Comparison of ENCODE assay signal across 9 mouse cellular contexts in genomic region chr4:63019428-63019858, GRCm38 (mm10). TPM values are rescaled to one million over a fixed set of nuclear protein-coding genes. Genes with fewer than 3 reads are reported as not detected.
DNase-seq lines count a peak whose midpoint lies in the region; ATAC-seq lines count a peak whose summit lies in the region.
"Had no signal": no experiment of that assay in that cellular context is flagged by ENCODE, and none has a peak within 500 bp of the region (broad histone marks: within the 10 kb centered on the region; RNA-seq: fewer than 3 reads in every experiment).

No protein-coding gene starts in this region.

- H3K9ac ChIP-seq in embryonic facial prominence, embryonic 11.5 days (replicated peaks; ENCODE audit: low read length), result no peak overlapping the region
- no peak overlapping the region for H3K9ac ChIP-seq in limb, embryonic 15.5 days
- H3K9ac ChIP-seq: neural tube, embryonic 12.5 days had no signal

- 77% methylated on average over 4 of the region's 4 CpGs for WGBS in embryonic facial prominence, embryonic 11.5 days
- WGBS in embryonic facial prominence, embryonic 10.5 days, result 77% methylated on average over 4 of the region's 4 CpGs
- WGBS in limb, embryonic 15.5 days, result 69% methylated on average over 4 of the region's 4 CpGs

- no peak overlapping the region for H3K4me2 ChIP-seq in embryonic facial prominence, embryonic 11.5 days (ENCODE audit: low read depth, low read length)
- no peak overlapping the region for H3K4me2 ChIP-seq in limb, embryonic 15.5 days
- H3K4me2 ChIP-seq: neural tube, embryonic 12.5 days had no signal

- H3K4me3 ChIP-seq in embryonic facial prominence, embryonic 11.5 days (ENCODE audit: low read depth, low read length), result no peak overlapping the region
- no peak overlapping the region for H3K4me3 ChIP-seq in embryonic facial prominence, embryonic 10.5 days
- H3K4me3 ChIP-seq in limb, embryonic 15.5 days, result no peak overlapping the region
- H3K4me3 ChIP-seq: neural tube, embryonic 12.5 days had no signal

- no peak overlapping the region for H3K27ac ChIP-seq in embryonic facial prominence, embryonic 11.5 days (replicated peaks; ENCODE audit: low read depth, low read length)
- H3K27ac ChIP-seq in embryonic facial prominence, embryonic 10.5 days (replicated peaks), result no peak overlapping the region
- H3K27ac ChIP-seq in limb, embryonic 15.5 days, result no peak overlapping the region
- H3K27ac ChIP-seq: neural tube, embryonic 12.5 days had no signal

- no peaks in the 10 kb centered on the region for H3K9me3 ChIP-seq in embryonic facial prominence, embryonic 11.5 days (replicated peaks; ENCODE audit: control insufficient read depth, low read length)
- no peaks in the 10 kb centered on the region for H3K9me3 ChIP-seq in embryonic facial prominence, embryonic 10.5 days
- H3K9me3 ChIP-seq in limb, embryonic 15.5 days, result no peaks in the 10 kb centered on the region
- H3K9me3 ChIP-seq: neural tube, embryonic 12.5 days had no signal

- no peaks in the 10 kb centered on the region for H3K36me3 ChIP-seq in embryonic facial prominence, embryonic 11.5 days (replicated peaks; ENCODE audit: control insufficient read depth, insufficient read depth, low read depth, low read length)
- 0 out of 2 replicates have a peak, but pooled peaks cover 3% of the 10 kb centered on the region for H3K36me3 ChIP-seq in embryonic facial prominence, embryonic 10.5 days (replicated peaks)
- no peaks in the 10 kb centered on the region for H3K36me3 ChIP-seq in limb, embryonic 15.5 days
- H3K36me3 ChIP-seq: neural tube, embryonic 12.5 days had no signal

- H3K27me3 ChIP-seq in embryonic facial prominence, embryonic 11.5 days (ENCODE audit: control insufficient read depth, insufficient read depth, low read length), result no peaks in the 10 kb centered on the region
- no peaks in the 10 kb centered on the region for H3K27me3 ChIP-seq in embryonic facial prominence, embryonic 10.5 days (replicated peaks; ENCODE audit: low read depth, poor library complexity, severe bottlenecking)
- no peaks in the 10 kb centered on the region for H3K27me3 ChIP-seq in limb, embryonic 15.5 days
- H3K27me3 ChIP-seq: neural tube, embryonic 12.5 days had no signal

- peak; percentile 83 for ATAC-seq in embryonic facial prominence, embryonic 11.5 days (replicated peaks; ENCODE audit: insufficient number of reproducible peaks, low FRiP score, low TSS enrichment, low read depth)
- 0 out of 2 replicates have a peak, but pooled peaks have one; percentile 40 for ATAC-seq in limb, embryonic 15.5 days (ENCODE audit: insufficient number of reproducible peaks, low FRiP score, low TSS enrichment, low read depth)

- no peaks in the 10 kb centered on the region for H3K4me1 ChIP-seq in embryonic facial prominence, embryonic 11.5 days (ENCODE audit: control insufficient read depth, insufficient read depth, low read length)
- peaks cover 8% of the 10 kb centered on the region; the same call in 1 of the 2 replicates for H3K4me1 ChIP-seq in embryonic facial prominence, embryonic 10.5 days
- peaks cover 10% of the 10 kb centered on the region for H3K4me1 ChIP-seq in limb, embryonic 15.5 days

- no peak for DNase-seq in embryonic facial prominence, embryonic 11.5 days (ENCODE audit: low spot score)
- DNase-seq in embryonic facial prominence, embryonic 10.5 days (ENCODE audit: low spot score), result no peak
- peak; percentile 15 to 46 for DNase-seq in urinary bladder, postnatal 4 days (ENCODE audit: low spot score in 2 of 2)
- no peak for DNase-seq in urinary bladder, postnatal 25 days (ENCODE audit: low spot score)
- no peak for DNase-seq in frontal cortex, postnatal 14 days (ENCODE audit: low spot score in 2 of 2)
- no peak for DNase-seq in left cerebral cortex, adult 18-20 months (ENCODE audit: low spot score in 2 of 2)
- DNase-seq in urinary bladder, adult 18-20 months (ENCODE audit: low spot score in 2 of 2), result no peak

RNA-seq across cellular contexts. Expression of gene Zfp618, which starts 54.1 kb away (rescaled TPM):
- polyA plus RNA-seq in embryonic facial prominence, embryonic 11.5 days (2014; fragmentation: Nextera tagmentation; extraction: Ambion mirVana), result 27.3 and 32.7 TPM in 2 replicates
- polyA plus RNA-seq in embryonic facial prominence, embryonic 10.5 days (2016; fragmentation: Nextera tagmentation; extraction: Ambion mirVana), result 23.0 and 26.9 TPM in 2 replicates
- 26.2 and 32.5 TPM in 2 replicates for polyA plus RNA-seq in limb, embryonic 15.5 days (2015; fragmentation: Nextera tagmentation; extraction: Ambion mirVana)
- total RNA-seq in left cerebral cortex, adult 18-20 months (2021), result 1 to 10 TPM; 5.5 to 6.0 TPM

Comparison
In these comparisons a context has a peak if more than half of its experiments do, and no peak if none do; other contexts are left out.
1. DNase-seq: peak in urinary bladder, postnatal 4 days (2 of 2); none in embryonic facial prominence, embryonic 11.5 days (single experiment), embryonic facial prominence, embryonic 10.5 days (single experiment), urinary bladder, postnatal 25 days (single experiment), frontal cortex, postnatal 14 days (0 of 2), left cerebral cortex, adult 18-20 months (0 of 2) and urinary bladder, adult 18-20 months (0 of 2).